Mouse (Mus musculus) cerebral cortex, adult 2 months (tissue): ENCODE results near the gene Mrgprh.

ENCODE experiments used
- WGBS: fragments of 180-500 bp; shearing (Covaris S2); methylation state at CpG from one replicate; pipeline ENCODE4 v1.1.7; 2018; 5-methylcytosine and 5-hydroxymethylcytosine counted together

Gene Mrgprh

DNA sequence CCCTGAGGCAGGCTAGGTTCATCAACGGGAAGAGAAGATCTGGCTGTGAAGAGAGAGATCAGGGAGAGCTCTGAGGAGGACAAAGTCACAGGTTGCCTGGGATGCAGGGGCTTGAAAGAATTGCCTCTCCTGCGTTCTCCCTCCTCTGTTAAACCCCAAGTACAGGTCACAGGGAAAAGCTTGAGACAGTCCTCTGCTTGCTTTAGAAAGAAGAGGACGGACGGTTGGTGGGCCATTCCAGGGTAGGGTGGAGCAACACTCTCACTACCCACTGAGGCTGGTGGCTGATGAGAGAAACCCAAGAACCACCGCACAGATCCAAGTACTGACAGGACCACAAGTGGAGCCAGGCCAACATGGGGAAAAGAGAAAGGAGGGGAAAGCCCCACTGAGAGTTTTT is at the start of gene Mrgprh:
Mrgprh (plus strand) TSS at position 301 of the 400 bp plus-strand sequence.
- WGBS: 88% methylated on average over 5 of the region's 5 CpGs

DNA sequence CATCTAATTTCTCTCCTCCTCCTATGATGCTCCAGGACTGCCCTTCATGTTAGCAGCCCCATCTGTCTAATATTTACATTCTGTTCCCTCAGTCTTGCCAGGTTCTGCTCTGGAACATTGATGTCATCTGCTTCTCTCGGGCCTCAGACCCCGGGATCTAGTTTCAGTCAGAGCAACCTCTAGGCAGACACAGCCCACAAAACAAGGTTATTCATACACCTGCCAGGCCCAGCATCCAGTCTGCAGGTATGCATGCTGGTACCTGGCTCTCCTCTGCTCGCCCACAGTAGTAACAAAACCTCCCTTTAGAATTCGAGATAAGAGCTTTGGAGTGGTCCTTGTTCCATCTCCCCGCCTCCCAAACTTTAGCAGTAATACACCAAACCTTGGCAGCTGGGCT is 45.5 kb upstream of the Mrgprh start:
- WGBS: 77% methylated on average over 5 of the region's 5 CpGs

DNA sequence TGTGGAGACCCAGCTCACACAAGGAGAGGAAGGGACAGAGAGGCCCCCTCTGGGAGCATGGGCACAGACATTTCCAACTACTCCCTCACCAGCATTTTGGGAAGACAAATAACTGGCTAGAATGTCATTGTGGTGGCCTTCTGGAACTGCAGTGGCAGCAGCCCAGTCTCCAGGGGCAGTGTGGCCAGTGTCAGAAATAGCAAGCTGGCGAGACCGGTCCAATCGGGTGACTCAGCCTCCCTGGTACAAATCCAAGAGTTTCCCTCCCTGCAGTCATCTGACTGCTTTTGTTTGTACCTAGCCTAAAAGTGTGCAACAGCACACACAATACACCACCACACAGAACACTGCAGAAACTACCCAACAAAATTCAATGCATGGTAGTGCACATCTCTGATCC is 43.6 kb upstream of the Mrgprh start:
- WGBS: 50% methylated on average over 3 of the region's 3 CpGs

DNA sequence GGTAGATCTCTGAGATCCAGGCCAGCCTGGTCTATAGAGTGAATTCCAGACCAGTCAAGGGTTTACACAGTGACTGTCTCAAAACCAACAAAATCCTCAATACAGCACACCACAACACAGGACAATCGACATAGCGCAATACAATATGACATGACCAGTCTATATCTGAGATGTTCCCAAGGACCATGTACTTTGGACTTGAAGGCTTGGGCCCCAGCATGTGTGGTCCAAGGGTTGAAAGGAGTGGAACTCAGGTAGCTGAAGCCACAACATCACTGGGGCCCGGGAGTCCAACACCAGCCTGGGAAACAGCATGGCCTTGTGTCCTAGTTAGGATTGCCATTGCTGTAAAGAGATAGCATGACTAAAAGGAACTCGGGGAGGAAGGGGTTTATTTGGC is 43.2 kb upstream of the Mrgprh start:
- WGBS: 89% methylated on average over 4 of the region's 4 CpGs

DNA sequence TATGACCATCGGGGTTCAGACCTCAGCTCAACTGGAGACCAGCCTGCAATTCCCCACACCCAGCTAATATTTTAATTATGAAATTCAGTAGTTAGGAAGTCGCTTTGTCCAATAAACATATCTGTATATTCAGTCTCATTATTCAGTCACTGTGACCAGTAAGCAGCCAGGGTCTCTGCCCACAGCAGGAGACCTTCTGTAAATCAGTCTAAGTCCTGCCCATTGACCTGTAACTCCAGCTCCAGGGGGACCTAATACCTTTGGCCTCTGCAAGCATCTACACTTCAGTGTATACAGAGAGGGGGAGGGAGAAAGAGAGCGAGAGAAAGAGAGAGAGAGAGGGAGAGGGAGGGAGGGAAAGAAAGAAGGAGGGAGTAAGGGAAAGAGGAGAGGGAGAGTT is 41.5 kb upstream of the Mrgprh start:
- 82% methylated on average over 3 of the region's 3 CpGs for WGBS

DNA sequence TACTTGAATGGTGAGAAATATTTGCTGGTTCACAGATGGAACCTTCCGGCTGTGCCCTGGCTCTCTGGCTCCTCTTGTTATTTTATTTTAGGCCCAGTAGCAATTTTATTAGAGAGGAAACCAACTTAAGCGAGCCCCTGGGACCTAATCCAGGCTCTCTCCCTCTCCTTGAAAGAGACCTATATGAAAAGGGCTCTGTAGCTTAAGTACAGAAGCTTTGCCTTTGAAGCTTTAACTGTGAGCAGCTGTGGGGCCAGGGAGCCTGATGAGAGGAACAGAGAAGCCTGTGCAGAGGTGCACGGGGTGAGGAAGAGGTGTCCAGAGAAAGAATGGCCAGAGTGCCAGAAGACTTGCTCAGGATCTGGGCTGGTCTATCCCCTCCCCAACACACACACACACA is 41.0 kb upstream of the Mrgprh start:
- WGBS: 67% methylated on average over 3 of the region's 3 CpGs

DNA sequence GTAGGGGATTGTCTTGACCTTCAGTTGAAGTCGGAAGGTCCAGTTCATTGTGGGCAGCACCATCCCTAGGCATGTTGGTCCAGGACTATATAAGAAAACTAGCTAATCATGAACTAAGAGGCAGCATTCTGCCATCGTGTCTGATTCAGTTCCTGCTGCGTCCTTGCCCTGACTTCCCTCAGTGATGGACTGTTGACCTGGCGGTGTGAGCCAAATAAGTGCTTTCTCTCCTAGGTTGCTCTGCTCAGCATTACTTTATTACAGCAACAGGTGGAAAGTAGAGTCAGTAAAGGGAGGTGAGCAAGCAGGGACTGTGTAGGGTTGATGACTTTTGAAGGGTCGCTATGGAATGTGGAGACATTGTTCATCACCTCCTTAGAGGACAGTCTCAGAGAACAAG is 40.1 kb upstream of the Mrgprh start:
- 94% methylated on average over 5 of the region's 5 CpGs for WGBS

DNA sequence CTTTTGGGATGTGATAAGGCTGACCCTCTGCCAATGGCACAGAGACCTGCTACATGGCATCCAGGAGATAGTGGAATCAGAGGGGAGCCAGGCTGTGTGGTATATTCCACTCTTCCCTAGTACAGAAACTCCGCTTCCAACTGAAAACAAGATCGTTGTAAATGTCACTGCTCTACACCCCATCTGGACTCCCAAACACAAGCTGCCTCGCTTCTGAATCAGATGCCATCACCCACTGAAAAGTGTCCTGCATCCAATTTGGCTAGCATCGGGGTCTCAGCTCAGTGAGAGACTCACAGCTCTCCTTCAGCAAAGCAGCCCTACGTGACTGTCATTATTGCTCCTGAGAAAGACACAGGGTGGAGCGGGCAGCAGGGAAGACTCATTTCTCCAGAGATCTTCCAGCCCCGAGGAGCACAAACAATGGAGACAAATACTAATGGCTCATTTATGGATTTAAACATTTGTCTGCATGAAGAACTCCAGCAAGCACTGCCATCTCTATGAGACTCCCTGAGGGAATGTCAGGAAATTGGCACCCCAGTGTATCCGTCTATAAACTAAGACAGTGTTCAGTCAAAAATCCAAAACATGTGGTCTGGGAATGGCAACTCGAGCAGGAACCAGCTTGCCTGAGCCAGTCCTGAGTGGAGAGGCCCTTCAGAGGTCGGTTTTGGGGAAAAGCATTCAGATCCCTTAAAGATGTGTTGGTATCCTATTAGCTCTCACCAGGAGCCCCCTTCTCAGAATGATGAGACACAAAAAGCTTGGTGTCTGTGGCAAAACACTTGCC is 36.2 kb upstream of the Mrgprh start:
- WGBS: 36% methylated on average over 10 of the region's 10 CpGs

DNA sequence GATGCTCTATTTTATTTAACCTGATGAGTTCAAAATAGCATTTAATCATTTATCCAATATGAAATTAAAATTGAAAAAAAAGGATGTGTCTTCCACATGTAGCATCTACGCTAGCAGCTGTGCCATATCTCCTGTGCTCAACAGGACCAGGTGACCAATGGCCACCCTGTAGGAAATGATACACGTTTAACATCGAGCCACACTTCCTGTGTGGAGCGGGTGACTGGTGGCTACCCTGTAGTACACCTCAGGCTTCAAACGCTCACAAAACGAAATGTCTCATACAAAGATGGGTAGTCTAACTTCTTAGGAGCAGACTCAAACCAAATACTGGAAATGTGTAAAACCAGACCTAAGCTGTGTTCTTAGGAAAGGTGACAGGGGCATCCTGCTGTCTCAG is 32.0 kb upstream of the Mrgprh start:
- 72% methylated on average over 6 of the region's 6 CpGs for WGBS

DNA sequence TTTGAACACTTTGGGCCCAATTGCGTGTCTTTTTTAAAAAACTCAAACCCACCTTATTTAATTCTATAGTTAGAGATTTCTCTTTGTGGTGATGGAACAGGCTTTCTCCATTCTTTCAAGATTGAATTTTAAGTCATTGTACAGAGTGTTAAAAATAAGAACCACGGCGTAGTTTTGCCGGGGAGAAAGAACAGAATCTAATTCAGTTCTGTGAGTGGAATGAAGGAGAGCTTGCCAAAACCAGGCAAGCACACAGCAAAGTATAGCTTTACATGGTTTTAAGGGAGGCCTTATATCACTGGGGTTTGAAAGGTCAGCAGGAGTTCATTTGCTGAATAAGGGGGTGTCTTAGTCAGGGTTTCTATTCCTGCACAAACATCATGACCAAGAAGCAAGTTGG is 31.3 kb upstream of the Mrgprh start:
- 41% methylated on average over 4 of the region's 4 CpGs for WGBS

DNA sequence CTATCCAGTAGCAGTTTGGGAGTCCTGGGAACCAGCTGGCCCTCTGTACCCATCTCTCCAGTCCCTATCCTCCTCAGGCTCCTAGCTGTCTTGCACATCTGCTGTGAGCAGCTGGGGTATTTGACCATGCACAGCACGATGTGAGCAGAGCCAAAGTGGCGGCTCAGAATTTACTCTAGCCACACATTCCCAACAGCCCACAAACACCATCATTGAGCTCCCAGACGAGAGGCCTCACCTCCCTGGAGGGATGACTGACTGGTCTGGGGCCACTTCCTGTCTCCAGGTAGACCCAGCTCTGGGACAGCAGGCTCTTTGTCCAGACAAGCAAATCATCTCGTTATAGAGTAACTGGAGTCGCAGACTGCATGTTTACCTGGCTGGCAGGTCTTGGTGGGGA is 30.0 kb upstream of the Mrgprh start:
- WGBS: 39% methylated on average over 5 of the region's 5 CpGs

DNA sequence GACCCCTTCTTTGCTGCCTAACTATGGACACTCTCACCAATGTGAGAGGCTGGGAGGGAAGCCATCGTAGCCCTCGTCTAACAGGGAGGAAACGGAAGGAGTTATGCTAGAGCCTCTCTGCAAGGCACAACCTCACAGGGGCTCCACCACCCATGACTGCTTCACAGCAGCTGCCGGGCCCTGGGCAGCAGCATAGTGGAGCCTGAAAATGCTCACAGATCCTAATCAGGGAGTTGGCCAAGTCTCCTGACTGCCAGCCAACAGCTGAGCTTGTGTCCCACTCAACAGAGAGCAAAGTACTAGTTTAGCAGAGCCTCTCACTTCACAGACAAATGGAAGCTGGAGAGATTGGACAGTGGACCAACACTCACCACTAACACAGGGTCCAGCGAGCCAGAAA is 29.4 kb upstream of the Mrgprh start:
- WGBS: 24% methylated on average over 5 of the region's 5 CpGs

DNA sequence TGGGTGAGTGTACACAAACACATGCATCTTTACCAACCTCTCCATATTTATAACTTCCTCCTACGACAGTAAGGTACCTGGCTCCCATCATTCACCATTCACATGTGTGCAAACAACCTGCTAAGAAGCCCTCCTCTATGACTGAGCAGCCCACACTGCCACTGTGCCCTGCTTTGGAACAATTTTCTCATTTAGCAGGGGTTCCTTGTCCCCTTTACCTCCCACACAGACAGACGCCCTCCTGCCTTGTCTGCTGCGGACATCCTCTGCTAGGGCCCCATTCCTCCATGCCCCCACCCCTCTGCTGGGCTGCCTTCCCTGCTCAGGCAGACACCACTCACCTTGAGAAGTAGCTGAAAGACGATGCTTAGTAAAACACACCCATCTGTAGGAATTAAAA is 28.1 kb upstream of the Mrgprh start:
- 62% methylated on average over 4 of the region's 4 CpGs for WGBS

DNA sequence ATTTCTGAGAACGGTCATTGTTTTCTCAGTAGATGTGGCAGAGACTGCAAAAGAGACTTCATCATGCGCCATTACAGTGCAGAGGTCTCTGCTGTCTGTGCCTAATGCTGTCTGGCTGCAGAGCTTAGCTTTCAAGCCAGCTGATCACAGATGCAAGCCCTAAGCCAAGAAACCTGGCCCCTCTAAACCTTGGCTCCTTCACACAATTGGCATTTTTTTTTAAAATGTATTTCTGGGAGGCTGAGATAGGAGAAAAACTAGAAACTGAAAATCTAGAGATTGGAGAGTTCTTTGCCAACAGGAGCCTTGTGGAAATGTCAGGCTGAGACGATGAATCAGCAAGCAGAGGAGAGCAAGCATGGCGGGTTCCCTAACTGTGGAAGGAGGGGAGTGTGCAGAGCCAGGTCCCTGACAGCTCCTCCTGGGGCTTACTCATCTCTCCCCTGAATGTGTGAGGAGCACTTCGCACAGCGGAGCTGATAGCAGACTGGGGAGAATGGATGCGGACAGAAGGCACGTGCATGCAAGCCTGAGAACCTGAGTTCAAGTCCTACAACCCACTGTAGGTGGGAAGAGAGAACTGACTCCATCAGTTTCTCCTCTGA is 26.0 kb upstream of the Mrgprh start:
- WGBS: 51% methylated on average over 8 of the region's 8 CpGs

DNA sequence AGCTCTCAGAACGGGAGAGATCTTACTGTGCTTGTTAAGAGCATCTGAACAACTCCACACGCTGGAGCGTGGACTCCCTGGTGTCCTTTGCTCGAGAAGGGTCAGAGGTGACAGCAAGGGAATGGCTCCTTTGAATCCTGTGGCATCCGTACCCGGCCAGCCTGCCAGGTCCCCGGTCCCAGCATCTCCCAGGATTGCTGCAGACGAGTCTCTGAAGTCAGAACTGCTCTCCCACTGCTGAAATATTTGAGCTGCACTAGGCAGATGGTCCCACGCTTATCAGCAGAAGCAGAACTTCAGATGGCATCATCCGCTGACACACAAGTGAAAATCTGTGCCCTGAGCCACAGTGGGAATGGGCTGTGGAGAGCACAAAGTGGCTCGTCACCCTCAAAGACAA is 24.1 kb upstream of the Mrgprh start:
- 38% methylated on average over 11 of the region's 11 CpGs for WGBS

DNA sequence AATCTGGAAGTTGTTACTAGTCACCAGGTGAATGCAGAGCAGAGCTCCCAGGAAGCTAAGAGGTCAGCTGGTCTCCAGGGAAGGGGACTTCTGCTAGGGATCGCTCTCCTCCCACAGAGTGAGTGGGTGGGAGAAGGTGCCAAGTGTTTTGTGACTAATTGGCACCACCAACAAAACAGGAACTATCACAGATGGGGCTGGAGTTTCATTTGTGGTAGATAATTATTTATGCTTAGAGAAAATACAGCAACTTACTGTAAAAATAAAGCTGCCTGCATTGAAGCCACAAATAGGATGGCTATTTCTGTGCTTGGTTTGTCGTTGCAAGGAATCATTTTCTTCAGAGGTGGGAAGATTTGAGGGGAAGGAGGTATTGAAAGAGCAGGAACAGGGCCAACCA is 22.0 kb upstream of the Mrgprh start:
- WGBS: 33% methylated on average over 2 of the region's 2 CpGs

DNA sequence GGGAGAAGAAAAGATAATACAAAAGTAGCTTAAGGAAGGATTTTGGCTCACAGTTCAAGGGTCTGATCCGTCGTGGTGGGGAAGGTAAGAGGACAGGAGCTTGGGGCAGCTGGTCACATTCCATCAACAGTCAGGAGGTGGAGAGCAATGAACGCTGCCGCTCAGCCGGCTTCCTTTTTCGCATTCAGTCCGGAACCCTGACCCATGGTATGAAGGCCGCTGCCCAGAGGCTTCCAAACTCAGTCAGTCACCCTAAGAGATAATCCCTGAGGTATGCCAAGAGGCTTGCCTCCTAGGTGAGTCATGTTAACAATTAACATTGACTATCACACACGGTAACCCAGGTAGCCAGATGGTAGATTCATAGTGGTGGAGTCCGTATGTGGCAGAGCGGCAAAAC is 21.4 kb upstream of the Mrgprh start:
- 89% methylated on average over 11 of the region's 11 CpGs for WGBS

DNA sequence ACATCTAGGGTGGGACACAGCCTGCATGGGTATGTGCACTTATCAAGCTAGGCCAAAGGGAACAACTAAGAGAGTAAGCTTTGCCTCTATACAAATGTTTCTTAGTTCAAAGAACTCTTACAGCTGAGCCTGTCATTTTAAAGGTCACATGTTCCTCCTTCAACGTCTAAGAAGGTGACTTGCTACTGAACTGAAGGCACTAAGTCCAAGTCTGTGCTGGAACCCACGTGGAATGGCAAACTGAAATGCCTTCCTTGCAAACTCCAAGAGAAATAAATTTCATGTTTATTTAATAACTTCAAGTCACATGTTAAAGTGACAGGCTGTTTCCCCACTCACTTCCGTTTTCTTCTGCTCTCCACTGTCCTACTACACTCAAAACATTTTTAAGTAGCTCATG is 18.4 kb upstream of the Mrgprh start:
- 52% methylated on average over 3 of the region's 3 CpGs for WGBS

DNA sequence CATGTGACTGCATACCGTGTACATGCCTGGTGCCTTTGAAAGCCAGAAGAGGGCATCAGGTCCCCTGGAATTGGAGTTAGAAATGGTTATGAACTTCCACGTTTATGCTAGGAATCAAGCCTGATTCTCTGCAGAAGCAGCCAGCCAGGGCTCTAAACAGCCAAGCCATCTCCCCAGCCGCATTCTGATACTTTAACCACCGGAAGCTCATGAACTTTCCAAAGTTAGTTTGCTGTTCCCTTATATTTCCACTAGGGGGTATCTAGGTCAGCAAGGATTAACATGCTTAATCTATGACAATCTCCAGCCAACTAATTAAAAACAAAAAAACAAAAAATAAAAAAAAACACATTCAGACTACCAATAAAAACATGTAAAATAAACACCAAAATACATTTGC is 17.8 kb upstream of the Mrgprh start:
- 41% methylated on average over 4 of the region's 4 CpGs for WGBS

DNA sequence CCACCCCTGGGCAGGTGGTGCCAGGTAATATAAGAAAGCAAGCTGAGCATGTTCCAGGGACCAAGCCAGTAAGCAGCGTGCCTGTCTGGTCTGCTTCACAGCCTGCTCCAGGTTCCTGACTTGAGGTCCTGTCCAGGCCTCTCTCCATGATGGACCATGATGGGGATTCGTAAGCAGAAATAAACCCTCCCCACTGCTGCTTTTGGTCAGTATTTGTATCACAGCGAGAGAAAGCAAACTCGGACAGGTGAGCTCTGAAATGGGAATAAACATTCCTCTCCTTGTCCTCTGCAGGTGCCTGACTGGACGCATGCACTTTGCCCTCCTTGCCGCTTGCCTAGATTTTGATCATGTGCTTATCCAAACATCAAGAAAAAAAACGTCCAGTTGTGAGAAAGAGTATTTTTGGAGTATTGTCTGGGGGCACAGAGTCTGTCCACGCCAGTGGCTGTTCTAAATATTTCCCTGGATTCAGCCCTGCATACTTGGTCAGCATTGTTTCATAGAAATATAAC is 16.8 kb upstream of the Mrgprh start:
- WGBS: 87% methylated on average over 8 of the region's 8 CpGs

DNA sequence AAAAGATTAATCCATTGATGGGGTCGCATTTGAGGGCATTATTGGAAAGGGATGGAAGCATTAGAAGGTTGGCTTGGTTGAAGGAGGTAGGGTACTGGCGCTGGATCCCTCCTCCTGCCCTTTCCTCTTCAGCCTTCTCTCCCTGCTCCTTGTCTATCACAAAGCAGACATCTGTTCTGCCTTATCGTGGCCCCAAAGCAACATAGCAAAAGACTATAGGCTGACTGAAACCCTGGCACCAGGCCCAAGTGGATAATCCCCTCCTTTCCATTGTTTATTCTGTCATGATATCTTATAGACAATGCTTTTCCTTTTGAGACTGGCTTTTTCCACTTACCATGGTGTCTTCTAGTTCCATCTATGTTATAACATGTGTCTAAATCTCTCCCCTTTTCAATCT is 10.4 kb upstream of the Mrgprh start:
- 60% methylated on average over 3 of the region's 3 CpGs for WGBS

DNA sequence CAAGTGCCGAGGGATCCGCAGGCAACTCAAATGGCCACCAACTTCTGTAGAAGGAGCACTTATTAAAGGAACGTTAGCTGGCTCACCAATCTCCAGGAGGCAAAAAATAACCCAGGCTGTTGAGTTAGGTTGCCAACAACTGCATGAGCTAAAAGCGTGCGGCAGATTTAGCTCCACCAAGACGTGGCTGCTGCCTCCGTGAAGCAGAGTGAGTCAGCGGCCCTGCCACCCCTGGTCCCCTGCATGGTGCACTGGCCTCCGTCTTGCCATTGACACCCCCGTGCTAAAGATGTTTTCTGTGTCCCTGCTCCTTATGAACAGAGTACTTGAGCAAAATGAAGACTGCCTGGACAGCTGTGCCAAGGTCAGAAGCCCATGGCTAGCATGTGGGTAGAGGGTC is 9.0 kb upstream of the Mrgprh start:
- WGBS: 46% methylated on average over 10 of the region's 10 CpGs

DNA sequence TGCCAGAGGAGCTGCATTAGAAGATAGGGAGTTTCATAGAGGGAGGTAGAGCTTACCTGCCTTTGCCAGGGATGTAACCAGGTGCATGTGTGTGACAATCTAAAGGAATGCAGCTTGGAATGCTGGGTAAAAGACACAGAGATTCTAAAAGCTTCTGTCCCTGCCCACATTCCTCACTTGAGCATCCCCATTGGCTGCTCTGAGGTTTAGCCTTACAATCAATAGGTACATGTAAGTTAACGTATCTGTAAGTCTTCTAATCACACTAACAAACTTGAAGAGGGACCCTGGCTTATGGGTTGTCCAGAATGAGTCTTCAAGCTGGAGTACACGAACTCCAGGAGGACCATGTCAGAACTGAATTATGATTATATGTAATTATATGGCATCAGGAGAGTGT is 7.8 kb upstream of the Mrgprh start, which contains the start of gene Mas1:
Mas1 (minus strand) TSS at position 101 of the 400 bp plus-strand sequence.
- WGBS: 71% methylated on average over 2 of the region's 2 CpGs
